Mouse (Mus musculus): Measurements from ENCODE around the gene Mpig6b.

Mpig6b gene

DNA sequence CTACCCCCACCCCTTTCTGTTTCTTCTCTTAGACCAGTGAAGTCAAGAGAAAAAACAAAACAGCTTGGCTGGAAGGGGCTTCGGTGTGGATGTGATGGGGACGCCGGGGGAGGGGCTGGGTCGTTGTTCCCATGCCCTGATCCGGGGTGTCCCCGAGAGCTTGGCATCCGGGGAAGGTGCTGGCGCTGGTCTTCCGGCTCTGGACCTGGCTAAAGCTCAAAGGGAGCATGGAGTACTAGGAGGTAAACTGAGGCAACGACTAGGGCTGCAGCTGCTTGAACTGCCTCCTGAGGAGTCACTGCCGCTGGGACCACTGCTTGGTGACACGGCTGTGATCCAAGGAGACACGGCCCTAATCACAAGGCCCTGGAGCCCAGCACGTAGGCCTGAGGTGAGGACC is 5.9 kb downstream of the Mpig6b start:
- DNase-seq (ENCODE audit: low spot score in 2 of 2), result no peak

DNA sequence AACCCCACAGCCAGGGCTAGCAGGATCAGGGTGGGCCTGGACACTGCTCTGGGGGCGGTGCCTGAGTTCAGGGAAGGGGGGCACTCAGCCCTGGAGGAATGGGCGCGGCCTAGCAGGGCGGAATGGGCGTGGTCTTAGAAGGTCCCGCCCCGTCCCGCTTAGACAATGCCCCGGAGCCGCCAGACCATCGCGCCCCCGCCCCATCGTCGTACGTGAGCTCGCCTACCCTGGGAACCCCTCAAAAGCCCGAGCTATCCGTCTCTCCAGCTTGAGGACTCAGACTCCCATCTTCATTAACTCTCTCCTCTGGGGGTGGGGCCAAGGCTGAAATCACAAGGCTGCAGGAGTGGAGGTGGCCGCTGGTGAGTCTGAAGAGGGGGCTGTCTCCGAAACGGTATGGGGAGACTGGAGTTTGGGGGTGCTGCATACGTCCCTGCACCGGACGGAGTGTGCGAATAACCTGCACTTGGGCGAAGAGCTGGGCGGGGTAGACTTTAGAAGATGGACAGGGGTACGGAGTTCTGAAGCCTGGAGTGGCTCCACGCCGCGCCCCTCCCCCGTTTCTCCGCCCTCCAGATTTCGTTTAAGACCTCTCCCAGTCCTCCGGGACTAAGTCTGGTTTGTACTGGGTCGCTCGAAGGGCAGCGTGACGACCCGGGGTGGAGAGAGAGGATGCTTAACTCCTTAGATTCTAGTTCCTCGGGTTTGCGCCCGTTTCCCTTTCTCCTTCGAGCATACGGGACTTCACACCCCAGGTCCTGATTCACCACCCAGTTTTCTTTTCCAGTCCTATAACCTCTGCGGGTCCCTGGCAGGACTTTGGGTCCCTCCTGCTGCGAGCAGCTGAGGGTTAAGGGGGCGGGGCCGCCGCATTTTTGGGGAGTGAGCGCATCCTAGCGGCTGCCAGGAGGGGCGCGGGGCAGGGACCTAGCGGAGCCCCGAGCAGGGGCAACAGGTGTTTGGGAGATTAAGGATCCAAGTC is 6.8 kb downstream of the Mpig6b start, which contains the start of gene Ddah2:
Gene Ddah2, plus strand, starts transcription at position 125 of the 982 bp plus-strand sequence.
- DNase-seq (ENCODE audit: low spot score in 2 of 2), result peak; percentile 78 to 81

GRCm38 (mm10) chr17:35058316-35058715 is 7.7 kb downstream of the Mpig6b start:
- DNase-seq (ENCODE audit: low spot score in 2 of 2), result no peak

DNA sequence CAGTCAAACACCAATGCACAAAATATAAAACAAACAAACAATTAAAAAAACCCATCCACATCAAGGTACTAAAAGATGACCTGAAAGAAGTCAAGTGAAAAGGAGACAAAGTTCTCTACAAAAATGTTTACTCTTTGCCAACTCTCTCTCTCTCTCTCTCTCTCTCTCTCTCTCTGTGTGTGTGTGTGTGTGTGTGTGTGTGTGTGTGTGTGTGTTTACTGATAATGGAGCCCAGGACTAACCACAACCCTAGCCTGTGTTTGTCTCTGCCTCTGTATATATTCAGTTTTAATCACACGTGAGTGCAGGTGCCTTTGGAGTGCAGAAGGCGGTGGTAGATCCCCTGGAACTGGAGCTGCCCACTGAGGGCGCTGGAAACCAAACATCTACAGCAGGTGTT is 8.9 kb downstream of the Mpig6b start:
- no peak for DNase-seq (ENCODE audit: low spot score in 2 of 2)

GRCm38 (mm10) chr17:35055691-35056495 is 10.1 kb downstream of the Mpig6b start:
- DNase-seq (ENCODE audit: low spot score in 2 of 2), result no peak

GRCm38 (mm10) chr17:35052271-35052798 is 13.6 kb downstream of the Mpig6b start:
- no peak for DNase-seq (ENCODE audit: low spot score in 2 of 2)

DNA sequence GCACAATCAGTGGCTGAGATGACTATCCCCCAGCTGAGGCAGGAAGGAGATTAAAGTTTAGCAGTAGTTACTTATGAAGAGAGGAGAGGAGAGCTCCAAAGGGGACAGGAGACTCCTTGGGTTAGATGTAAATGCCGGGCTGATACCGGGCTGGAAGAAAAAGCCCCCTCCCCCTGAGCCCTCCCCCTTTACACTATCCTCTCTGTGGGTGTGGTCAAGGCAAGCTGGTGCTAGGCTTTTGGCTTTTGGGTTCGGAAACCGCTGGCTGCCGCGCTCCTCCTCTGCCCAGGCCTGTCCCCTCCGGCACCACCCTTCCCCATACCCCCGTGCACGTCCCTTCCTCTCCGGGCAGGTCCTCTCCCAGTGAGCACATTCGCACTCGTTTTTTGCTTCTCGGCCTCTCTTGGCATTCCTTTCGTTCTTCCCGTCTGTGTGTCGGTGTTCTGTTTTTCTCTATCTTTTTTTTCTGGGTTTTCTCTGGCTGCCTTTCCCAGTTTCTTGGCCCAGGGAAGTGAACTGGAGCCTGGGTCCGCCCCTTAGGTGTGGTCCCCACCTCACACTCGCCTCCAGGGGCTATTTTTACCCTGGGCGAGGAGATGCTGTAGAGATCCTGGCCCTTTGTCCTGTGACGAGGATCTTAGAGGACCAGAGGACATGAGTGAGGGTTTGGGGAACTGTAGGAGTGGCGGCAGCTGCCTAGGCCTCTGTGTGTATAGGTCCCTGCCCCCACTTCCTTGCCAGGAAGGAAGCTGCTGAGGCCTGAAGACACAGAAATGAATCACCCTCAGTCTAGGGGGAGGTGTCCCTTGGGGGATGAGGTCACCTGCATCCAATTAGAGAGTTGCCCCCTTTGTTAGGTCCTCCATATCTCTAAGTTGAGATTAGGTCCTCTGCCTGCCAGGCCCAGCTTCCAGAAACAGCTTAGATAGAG is 14.6 kb downstream of the Mpig6b start:
- DNase-seq (ENCODE audit: low spot score in 2 of 2), result peak; percentile 88 to 90

GRCm38 (mm10) chr17:35050126-35050750 is 15.7 kb downstream of the Mpig6b start:
- peak; percentile 84 to 86 for DNase-seq (ENCODE audit: low spot score in 2 of 2)

DNA sequence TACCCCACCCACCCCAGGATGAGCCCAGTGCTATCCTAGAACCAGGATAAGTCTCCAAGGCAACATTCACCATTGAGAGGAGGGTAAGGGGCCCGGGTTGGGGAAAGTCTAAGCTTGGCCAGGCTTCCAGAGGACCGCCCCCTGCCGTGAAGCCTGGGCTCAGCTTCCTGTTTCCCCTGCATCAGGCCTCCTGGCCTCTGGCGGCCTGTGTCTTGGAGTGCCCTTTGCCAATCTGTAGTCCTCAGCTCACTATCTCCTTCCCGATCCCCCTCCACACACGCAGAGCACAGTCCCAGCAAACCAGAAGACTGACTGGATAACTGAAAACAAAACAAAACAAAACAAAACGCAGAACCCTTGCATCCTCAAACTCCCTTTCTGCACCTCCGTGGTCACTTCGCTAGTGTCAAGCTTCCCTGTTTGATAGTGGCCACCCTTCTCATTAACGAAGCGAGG is 16.4 kb downstream of the Mpig6b start, which contains the start of gene Clic1:
Gene Clic1, plus strand, starts transcription at position 406 of the 456 bp plus-strand sequence.
- DNase-seq (ENCODE audit: low spot score in 2 of 2), result peak; percentile 58 to 68

DNA sequence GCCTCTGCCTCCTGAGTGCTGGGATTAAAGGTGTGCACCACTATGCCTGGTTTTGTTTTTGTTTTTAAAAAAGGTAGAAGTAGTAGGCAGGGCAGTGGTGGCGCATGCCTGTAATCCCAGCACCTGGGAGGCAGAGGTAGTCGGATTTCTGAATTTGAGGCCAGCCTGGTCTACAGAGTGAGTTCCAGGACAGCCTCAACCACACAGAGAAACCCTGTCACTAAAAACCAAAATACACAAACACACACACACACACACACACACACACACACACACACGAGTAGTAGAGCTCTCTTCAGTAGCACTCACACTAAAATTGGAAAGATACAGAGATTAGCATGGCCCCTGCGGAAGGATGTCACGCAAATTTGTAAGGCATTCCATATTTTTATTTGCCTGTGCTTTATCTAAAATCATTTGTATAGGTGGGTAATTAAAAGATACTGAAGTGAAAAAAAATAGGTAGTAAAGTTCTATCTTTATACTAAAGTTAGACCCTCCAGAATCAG is 17.0 kb downstream of the Mpig6b start:
- no peak for DNase-seq (ENCODE audit: low spot score in 2 of 2)

GRCm38 (mm10) chr17:35048149-35048931 is 17.6 kb downstream of the Mpig6b start:
- peak; percentile 72 to 78 for DNase-seq (ENCODE audit: low spot score in 2 of 2)

GRCm38 (mm10) chr17:35047688-35048087 is 18.3 kb downstream of the Mpig6b start:
- no peak for DNase-seq (ENCODE audit: low spot score in 2 of 2)

DNA sequence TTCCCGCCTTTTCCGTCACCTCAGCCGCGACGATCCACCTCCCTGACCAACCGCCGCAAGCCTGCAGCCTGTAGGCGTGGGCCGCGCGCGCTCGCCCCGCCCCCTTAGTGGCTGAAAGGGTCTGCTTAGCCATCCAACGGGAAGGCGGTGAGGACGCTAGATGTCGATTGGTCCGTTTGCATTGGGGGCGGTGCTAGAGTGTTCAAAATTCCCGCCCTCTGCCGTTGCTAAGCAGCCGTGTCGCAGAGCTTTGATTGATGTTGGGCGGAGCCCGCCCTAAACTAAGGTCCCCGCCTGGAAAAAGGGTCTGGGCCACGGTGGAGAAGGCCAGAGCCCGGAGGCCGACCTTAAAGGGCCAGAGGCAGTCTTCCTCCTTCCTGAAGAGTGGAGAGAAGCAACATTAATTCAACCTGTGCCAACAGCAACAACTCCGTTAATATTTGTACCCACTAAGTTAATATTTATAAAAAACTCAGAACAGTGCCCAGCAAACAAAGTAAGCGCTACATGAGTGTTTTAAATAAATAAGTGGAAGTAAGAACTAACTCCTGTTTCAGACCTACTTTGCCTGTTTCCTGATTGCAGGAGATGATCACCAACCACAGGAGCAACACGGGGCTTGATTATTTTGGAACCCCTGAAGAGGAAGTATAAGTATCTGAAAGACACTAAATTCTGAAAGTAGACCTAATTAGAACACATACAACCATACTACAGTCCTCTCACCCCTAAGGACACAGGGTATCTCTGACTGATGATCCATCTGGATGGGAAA is 19.1 kb downstream of the Mpig6b start, which contains the start of gene Msh5:
Gene Msh5, minus strand, starts transcription at position 65 of the 775 bp plus-strand sequence.
- DNase-seq (ENCODE audit: low spot score in 2 of 2), result peak; percentile 96 to 97

- no peak for DNase-seq (ENCODE audit: low spot score in 2 of 2)
Measured at GRCm38 (mm10) chr17:35045807-35046680, 19.9 kb downstream of the Mpig6b start.

GRCm38 (mm10) chr17:35044904-35045806 is 20.8 kb downstream of the Mpig6b start:
- DNase-seq (ENCODE audit: low spot score in 2 of 2), result no peak

GRCm38 (mm10) chr17:35043794-35044193 is 22.2 kb downstream of the Mpig6b start:
- no peak for DNase-seq (ENCODE audit: low spot score in 2 of 2)
